Mouse (Mus musculus) limb, embryonic 10.5 days (tissue): ENCODE measurements around the gene Cfap299. TPM values are rescaled to one million over a fixed set of nuclear protein-coding genes. Genes with fewer than 3 reads are reported as not detected.

Experiments used
- DNase-seq: peaks from one replicate; pipeline ENCODE4 v3.0.0-alpha.2; 2017; ENCODE audit warnings: low spot score
- H3K27ac ChIP-seq: fragments of 300-500 bp; sonication (generic); 2 replicates; pipeline ENCODE4 v1.5.1; 2016; ENCODE audit warnings: mild to moderate bottlenecking
- H3K27me3 ChIP-seq: fragments of 300-500 bp; sonication (generic); 2 replicates; pipeline ENCODE4 v1.6.1; 2016; ENCODE audit warnings: low read depth, mild to moderate bottlenecking; ENCODE audit not compliant: poor library complexity, severe bottlenecking
- H3K36me3 ChIP-seq: fragments of 300-500 bp; sonication (generic); 2 replicates; pipeline ENCODE4 v1.6.1; 2016; ENCODE audit warnings: mild to moderate bottlenecking, moderate library complexity
- H3K4me1 ChIP-seq: fragments of 300-500 bp; sonication (generic); 2 replicates; pipeline ENCODE4 v1.6.1; 2016
- H3K4me3 ChIP-seq: fragments of 300-500 bp; sonication (generic); 2 replicates; pipeline ENCODE4 v1.5.1; 2016; ENCODE audit warnings: mild to moderate bottlenecking, moderate library complexity
- H3K9me3 ChIP-seq: fragments of 300-500 bp; sonication (generic); replicated peaks from 2 replicates; pipeline ENCODE4 v1.6.1; 2016; ENCODE audit warnings: mild to moderate bottlenecking
- WGBS: fragments of 180-500 bp; shearing (Covaris S2); methylation state at CpG from one replicate; pipeline ENCODE4 v1.1.7; 2016; 5-methylcytosine and 5-hydroxymethylcytosine counted together
- microRNA counts: library from miRNA; unstranded; fragments of <30 nt; microRNA quantifications from one replicate; lab custom pipeline; 2017
- microRNA-seq: library from miRNA; unstranded; fragments of <30 nt; microRNA quantifications from one replicate; pipeline ENCODE4, GENCODE M21; 2017
- polyA plus RNA-seq: library from polyadenylated mRNA; unstranded; fragments of >200 nt; fragmentation: Nextera tagmentation; extraction: Ambion mirVana; gene quantifications from 2 replicates; pipeline ENCODE4 v1.2.1, GENCODE M21; 2016

Cfap299 gene
- polyA plus RNA-seq, 1 experiment from 2014 or later, result 0.16 TPM

DNA sequence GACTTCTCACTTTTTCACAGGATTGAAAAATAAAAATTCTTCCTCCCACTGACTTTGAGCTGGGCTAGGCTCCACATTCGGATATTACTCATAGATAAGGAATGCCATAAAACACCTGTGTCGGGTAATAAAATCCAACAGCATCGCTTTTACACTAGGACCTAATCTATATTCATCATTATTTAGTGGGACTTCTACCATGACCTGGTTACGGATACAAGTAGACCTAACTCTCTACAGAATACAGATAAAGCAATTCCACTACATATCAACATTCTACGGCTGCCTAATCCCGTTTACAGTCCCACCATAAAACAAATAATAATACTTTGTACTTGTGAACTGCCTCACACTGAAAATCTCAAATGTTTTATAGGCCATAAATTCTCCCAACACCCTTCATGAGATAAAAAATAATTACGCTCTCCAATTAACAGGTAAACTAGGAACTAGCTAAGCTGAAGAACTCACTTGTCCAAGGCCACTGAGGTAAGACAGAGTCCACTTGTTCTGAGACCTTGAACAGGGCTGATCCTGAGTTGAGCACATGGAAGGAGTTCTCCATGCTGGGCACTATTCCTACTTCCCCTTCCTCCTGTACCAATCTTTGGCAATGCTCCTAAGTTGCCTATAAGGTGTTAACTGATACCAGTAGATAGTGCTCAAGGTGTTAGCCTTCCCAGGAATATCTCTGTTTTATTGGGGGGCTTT lies 513.7 kb downstream of the Cfap299 start:
- Histone ChIP-seq H3K4me3 (no peak overlapping the region), H3K4me1 (no peaks in the 10 kb centered on the region), H3K9me3 (no peaks in the 10 kb centered on the region), H3K27me3 (no peaks in the 10 kb centered on the region), H3K36me3 (no peaks in the 10 kb centered on the region), H3K27ac (no peak overlapping the region)
- 86% methylated on average over 7 of the region's 7 CpGs for WGBS
- no peak for DNase-seq

DNA sequence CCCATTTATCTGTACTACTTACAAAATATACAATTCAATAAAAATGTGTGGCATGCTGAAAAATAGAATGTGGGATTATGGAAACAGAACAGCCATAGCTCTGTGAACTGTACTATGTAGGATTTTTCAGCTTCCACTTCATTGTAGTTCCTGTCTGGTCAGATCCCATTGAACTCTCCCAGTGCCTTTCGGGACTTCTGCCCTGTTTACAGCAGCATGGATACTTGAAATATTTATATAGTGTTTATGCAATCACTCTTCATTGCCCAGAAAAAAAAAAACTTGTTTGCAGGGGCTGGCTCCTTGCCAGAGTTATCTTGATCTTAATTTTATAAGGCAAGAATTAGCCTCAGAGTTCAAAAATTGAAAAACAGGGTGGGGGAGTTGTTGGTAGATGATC lies 515.6 kb downstream of the Cfap299 start:
- DNase-seq, result no peak
- H3K36me3 ChIP-seq, result no peaks in the 10 kb centered on the region
- no peaks in the 10 kb centered on the region for H3K9me3 ChIP-seq
- no peak overlapping the region for H3K4me3 ChIP-seq
- H3K4me1 ChIP-seq, result no peaks in the 10 kb centered on the region
- WGBS, result 84% methylated on average over 1 of the region's 1 CpGs
- no peaks in the 10 kb centered on the region for H3K27me3 ChIP-seq
- no peak overlapping the region for H3K27ac ChIP-seq

MicroRNAs encoded within 50 kb of the gene (microRNA counts, 519-probe panel; counts per million panel counts)
- microRNA mmu-miR-703 (lab: Ali Mortazavi, UCI), result 684 counts per million, percentile 72 among the panel's probes with 10 or more counts

Small RNA genes within 50 kb of the gene (microRNA-seq; reads per million reads assigned to microRNA genes)
- not detected for gene Mir703

Other genes with a start within 250 kb of the Cfap299 start
- gene Prdm8, start 162.1 kb upstream of the Cfap299 start, polyA plus RNA-seq, result 0.08 TPM in 1 of 2 replicates, not detected in the other
- gene Fgf5, start 75.1 kb upstream of the Cfap299 start, polyA plus RNA-seq, result 1.4 and 1.8 TPM in 2 replicates
- not detected in 2 replicates for gene Gm11111, start 223.4 kb downstream of the Cfap299 start, polyA plus RNA-seq